Mouse (Mus musculus): Measurements from ENCODE around the gene Sigmar1.
"Not testable (repeated sequence)": the region's sequence is repeated elsewhere in the genome, so short reads cannot be mapped to it uniquely, and the experiment has no call there.

DNA sequence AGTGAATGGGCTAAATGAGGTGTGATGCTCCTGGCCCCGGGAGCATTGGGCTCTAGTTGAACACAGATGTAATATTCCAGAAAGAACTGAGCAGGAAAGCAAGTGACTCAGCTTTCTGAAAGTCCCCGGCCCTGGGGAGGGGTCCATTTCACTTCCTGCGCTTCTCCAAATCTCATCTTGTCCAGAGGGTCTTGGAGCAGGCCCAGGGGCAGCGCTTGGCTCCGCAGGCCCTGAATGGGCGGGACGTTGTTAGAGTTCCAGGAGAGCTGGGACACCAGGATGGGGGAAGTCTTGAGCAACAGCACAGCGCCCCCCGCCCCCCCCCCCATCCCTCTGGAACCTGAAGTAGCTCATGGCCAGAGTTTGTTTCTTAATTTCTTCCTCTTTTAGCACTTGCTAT is 25.3 kb upstream of the Sigmar1 start:
- not testable (repeated sequence) for TF ChIP-seq CTCF (IDR thresholded peaks at IDR 0.05; ENCODE audit: low read depth, low read length); POLR2A (IDR thresholded peaks at IDR 0.05; ENCODE audit: extremely low read depth, insufficient read depth, low read length)
